Mouse (Mus musculus) limb, embryonic 15.5 days (tissue): ENCODE measurements at regions not wholly inside any gene's neighbourhood (a gene's known extent, or its start where the extent isn't known, plus 50 kb on each side); places are given as distances from the start of the nearest gene placed in this dataset.

Source experiments
- ATAC-seq: fragments of 200-750 bp; cut with Nextera tagmentation; 2 replicates; pipeline ENCODE4 v1.8.0; 2017; ENCODE audit warnings: low read depth, moderate TSS enrichment; ENCODE audit not compliant: insufficient number of reproducible peaks, low FRiP score, low TSS enrichment
- H3K27ac ChIP-seq: fragments of 300-500 bp; sonication (generic); 2 replicates; pipeline ENCODE4 v1.5.1; 2015; ENCODE audit warnings: moderate library complexity, mild to moderate bottlenecking, inconsistent platforms
- H3K27me3 ChIP-seq: fragments of 300-500 bp; sonication (generic); 2 replicates; pipeline ENCODE4 v1.6.1; 2015; ENCODE audit warnings: inconsistent platforms
- H3K36me3 ChIP-seq: fragments of 300-500 bp; sonication (generic); 2 replicates; pipeline ENCODE4 v1.6.1; 2015; ENCODE audit warnings: inconsistent platforms
- H3K4me1 ChIP-seq: fragments of 300-500 bp; sonication (generic); 2 replicates; pipeline ENCODE4 v1.6.1; 2015; ENCODE audit warnings: inconsistent platforms
- H3K4me2 ChIP-seq: fragments of 300-500 bp; sonication (generic); 2 replicates; pipeline ENCODE4 v1.6.1; 2015; ENCODE audit warnings: mild to moderate bottlenecking, inconsistent platforms
- H3K4me3 ChIP-seq: fragments of 300-500 bp; sonication (generic); 2 replicates; pipeline ENCODE4 v1.5.1; 2015; ENCODE audit warnings: mild to moderate bottlenecking, inconsistent platforms
- H3K9ac ChIP-seq: fragments of 300-500 bp; sonication (generic); 2 replicates; pipeline ENCODE4 v1.6.1; 2015; ENCODE audit warnings: inconsistent platforms
- H3K9me3 ChIP-seq: fragments of 300-500 bp; sonication (generic); 2 replicates; pipeline ENCODE4 v1.6.1; 2016; ENCODE audit warnings: inconsistent platforms
- WGBS: fragments of 180-500 bp; shearing (Covaris S2); methylation state at CpG from one replicate; pipeline ENCODE4 v1.1.7; 2015; 5-methylcytosine and 5-hydroxymethylcytosine counted together

DNA sequence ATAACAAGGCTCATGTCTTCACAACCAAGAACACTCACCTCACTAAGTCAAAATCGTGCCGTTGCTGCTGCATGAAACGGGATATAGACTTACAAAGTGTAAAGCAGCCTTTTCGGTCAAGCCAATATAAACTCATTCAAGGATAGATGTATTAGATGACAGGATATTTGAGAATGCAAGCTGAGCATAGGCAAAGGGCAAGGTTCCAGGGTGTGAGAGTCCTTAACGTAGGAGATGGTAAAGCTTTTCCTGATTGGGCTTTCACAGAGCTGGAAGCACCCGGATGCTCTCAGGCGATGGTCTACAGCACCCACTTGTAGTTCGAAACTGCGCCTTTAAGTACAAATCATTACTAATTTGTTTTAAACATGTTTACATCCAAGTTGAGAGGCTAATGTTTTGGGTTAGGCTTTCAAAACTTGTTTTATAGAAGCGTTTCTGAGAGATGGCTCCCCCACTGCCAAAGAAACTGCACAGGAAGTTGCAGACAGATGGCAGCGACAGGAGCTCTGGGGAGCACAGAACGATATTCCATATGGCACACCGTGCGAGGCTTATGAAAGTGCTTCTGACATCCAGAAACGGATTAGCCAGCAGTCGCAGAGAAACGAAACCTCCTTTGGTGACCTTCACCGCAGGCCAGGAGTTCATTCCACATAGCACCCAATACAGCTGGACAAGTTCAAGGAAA lies 54.1 kb upstream of the Rell1 start:
- Histone ChIP-seq H3K27me3 (no peaks in the 10 kb centered on the region), H3K27ac (no peak overlapping the region), H3K9ac (no peak overlapping the region), H3K4me3 (no peak overlapping the region), H3K36me3 (no peaks in the 10 kb centered on the region), H3K9me3 (no peaks in the 10 kb centered on the region), H3K4me1 (no peaks in the 10 kb centered on the region), H3K4me2 (no peak overlapping the region)
- no peak for ATAC-seq
- 66% methylated on average over 18 of the region's 18 CpGs for WGBS

DNA sequence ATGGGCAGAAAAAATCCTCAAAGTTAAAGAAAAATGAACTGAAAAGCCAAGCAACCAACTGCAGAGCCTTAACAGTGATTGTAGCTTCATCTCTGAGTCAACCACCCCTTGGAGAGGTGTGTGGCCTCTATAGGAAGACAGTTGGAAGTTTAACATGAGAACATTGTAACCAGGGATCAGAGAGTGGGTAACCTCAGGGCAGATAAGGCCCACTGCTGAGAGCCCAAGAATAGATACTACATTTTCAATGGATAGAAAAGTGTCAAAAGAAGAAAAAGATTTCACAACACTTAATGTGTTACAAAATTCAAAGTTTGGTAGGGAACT lies 54.6 kb upstream of the Rell1 start:
- no peaks in the 10 kb centered on the region for H3K9me3 ChIP-seq
- H3K27me3 ChIP-seq: no peaks in the 10 kb centered on the region
- no peak overlapping the region for H3K27ac ChIP-seq
- no peak for ATAC-seq
- H3K36me3 ChIP-seq: no peaks in the 10 kb centered on the region
- no peak overlapping the region for H3K4me3 ChIP-seq
- no peak overlapping the region for H3K4me2 ChIP-seq
- no peaks in the 10 kb centered on the region for H3K4me1 ChIP-seq
- H3K9ac ChIP-seq: no peak overlapping the region

DNA sequence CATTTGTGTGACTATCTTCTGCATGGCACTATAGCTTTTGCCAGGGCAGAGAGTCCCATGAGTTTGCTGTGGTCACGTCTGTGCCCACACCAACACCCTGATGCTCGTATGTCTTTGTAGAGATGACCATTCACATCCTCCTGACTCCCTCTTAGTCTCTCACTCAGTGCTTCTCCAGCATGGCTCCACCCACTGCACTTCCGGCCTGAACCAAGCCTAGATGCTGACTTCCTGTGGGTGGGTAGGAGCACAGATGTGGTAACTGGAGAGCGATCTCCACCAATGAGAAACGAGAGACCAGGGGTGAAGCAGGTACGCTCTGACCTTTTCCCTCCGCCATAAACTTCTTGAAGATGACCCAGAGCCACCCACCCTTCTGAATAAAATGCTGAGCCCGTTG lies 55.7 kb upstream of the Rell1 start:
- H3K9ac ChIP-seq: no peak overlapping the region
- no peak overlapping the region for H3K4me2 ChIP-seq
- H3K36me3 ChIP-seq: no peaks in the 10 kb centered on the region
- no peaks in the 10 kb centered on the region for H3K9me3 ChIP-seq
- H3K4me3 ChIP-seq: no peak overlapping the region
- WGBS: 83% methylated on average over 8 of the region's 8 CpGs
- ATAC-seq: no peak
- H3K4me1 ChIP-seq: no peaks in the 10 kb centered on the region
- H3K27me3 ChIP-seq: no peaks in the 10 kb centered on the region
- H3K27ac ChIP-seq: no peak overlapping the region

DNA sequence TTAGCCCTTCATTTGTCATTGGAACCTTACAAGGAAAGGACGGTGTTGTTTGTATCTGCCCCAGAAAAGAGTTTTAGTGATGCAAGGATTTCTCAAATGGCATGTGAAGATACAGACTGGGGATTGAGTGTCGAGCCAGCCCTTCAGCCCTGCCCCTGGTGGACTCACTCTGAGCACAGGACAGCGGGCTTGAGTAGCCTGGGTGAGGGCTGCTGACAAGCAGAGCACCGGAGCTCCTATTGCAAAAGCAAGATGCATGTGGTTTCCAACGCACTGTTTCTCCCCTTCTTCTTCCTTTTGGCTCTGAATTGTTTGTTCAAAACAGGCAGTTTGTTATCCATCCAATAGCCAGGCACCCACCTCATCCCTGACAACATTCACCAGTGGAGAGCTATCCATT lies 59.0 kb upstream of the Rell1 start:
- H3K36me3 ChIP-seq: no peaks in the 10 kb centered on the region
- no peak for ATAC-seq
- no peaks in the 10 kb centered on the region for H3K27me3 ChIP-seq
- H3K4me3 ChIP-seq: no peak overlapping the region
- 87% methylated on average over 5 of the region's 5 CpGs for WGBS
- no peaks in the 10 kb centered on the region for H3K9me3 ChIP-seq
- no peak overlapping the region for H3K27ac ChIP-seq
- H3K9ac ChIP-seq: no peak overlapping the region
- no peak overlapping the region for H3K4me2 ChIP-seq
- no peaks in the 10 kb centered on the region for H3K4me1 ChIP-seq

DNA sequence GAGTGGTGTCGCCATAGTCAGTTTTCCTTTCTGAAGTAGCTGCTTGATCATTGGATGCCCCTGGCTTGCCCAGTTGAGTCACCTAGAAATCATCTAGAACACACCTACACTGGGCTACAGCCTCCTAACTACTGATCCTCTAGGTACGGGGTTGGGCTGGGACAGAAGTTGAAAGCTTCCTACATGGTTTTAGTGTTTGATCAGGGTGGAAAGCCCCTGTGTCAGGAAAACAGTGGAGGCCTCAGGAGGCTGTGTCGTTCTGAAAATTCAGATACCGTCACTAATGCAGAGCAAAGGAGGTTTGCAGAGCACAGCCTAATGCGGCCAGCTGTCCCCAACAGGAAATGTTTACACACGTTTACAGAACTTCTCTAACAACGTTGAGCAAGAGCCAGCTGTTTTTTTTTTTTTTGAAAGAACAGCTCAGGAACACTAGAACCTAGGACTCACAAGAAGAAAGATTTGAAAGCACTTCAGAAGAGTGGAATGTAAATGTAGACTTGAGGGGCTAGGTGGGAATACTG lies 61.0 kb upstream of the Rell1 start:
- Histone ChIP-seq H3K4me1 (no peaks in the 10 kb centered on the region), H3K36me3 (no peaks in the 10 kb centered on the region), H3K9ac (no peak overlapping the region), H3K4me2 (no peak overlapping the region), H3K4me3 (no peak overlapping the region), H3K9me3 (no peaks in the 10 kb centered on the region), H3K27me3 (no peaks in the 10 kb centered on the region), H3K27ac (no peak overlapping the region)
- ATAC-seq: no peak
- 64% methylated on average over 7 of the region's 7 CpGs for WGBS

- H3K4me1 ChIP-seq: no peaks in the 10 kb centered on the region
- H3K27ac ChIP-seq: no peak overlapping the region
- no peak overlapping the region for H3K9ac ChIP-seq
- 92% methylated on average over 7 of the region's 8 CpGs for WGBS
- no peak overlapping the region for H3K4me2 ChIP-seq
- H3K9me3 ChIP-seq: no peaks in the 10 kb centered on the region
- no peaks in the 10 kb centered on the region for H3K27me3 ChIP-seq
- no peak for ATAC-seq
- no peaks in the 10 kb centered on the region for H3K36me3 ChIP-seq
- no peak overlapping the region for H3K4me3 ChIP-seq
These were observed 61.7 kb upstream of the Rell1 start for GRCm38 (mm10) chr5:64030281-64030960.

DNA sequence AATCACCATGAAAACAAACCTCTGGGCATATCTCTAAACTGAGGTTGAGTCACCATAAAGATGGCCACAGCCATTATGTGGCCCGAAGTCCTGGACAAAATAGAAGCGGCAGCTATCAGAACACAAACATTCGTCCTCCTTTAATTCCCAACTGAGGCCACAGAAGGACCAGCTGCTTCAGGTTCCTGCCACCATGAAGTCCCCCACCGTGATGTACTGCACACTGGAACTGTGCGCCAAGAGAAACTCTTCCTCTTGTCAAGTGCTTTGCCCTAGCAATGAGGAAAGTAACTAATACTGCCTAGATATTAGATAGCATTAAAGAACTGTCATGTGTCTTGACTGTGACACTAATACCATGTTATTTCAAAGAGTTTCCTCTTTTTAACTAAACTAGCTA lies 54.4 kb upstream of the Pgm2 start:
- Histone ChIP-seq H3K27ac (no peak overlapping the region), H3K4me3 (no peak overlapping the region)
- 93% methylated on average over 5 of the region's 5 CpGs for WGBS

DNA sequence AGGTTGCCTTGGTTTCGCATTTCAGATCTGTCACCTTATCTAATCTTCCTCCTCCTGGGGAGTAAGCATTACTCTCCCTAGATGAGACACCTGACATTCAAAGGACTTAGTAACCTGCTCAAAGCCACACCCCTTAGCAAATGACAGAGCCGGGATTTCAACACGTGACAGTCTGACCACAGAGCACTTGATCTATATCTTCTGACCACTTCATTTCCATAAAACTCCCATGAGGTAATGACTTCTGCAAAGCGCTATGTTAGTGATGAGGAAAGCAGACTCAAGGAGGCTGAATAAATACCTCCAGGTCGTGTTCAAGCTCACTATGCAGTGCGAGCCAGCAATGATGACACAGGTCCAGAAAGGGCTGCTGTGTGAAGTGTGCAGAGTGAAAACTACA lies 52.1 kb upstream of the Pgm2 start:
- no peak overlapping the region for H3K9ac ChIP-seq
- H3K27ac ChIP-seq: no peak overlapping the region
- no peak overlapping the region for H3K4me2 ChIP-seq
- 0 out of 2 replicates have a peak, but pooled peaks cover 3% of the 10 kb centered on the region for H3K4me1 ChIP-seq
- H3K27me3 ChIP-seq: no peaks in the 10 kb centered on the region
- no peak overlapping the region for H3K4me3 ChIP-seq
- H3K36me3 ChIP-seq: no peaks in the 10 kb centered on the region
- no peaks in the 10 kb centered on the region for H3K9me3 ChIP-seq
- 66% methylated on average over 6 of the region's 6 CpGs for WGBS
- 0 out of 2 replicates have a peak, but pooled peaks have one; percentile 48 for ATAC-seq

More for the DNA sequence above, 54.4 kb upstream of the Pgm2 start:
- Histone ChIP-seq H3K4me2 (no peak overlapping the region), H3K36me3 (no peaks in the 10 kb centered on the region), H3K4me1 (no peaks in the 10 kb centered on the region), H3K9ac (no peak overlapping the region), H3K27me3 (no peaks in the 10 kb centered on the region), H3K9me3 (no peaks in the 10 kb centered on the region)
- no peak for ATAC-seq
